16 mouse cellular contexts compared by ENCODE assay signal in the genomic region with DNA sequence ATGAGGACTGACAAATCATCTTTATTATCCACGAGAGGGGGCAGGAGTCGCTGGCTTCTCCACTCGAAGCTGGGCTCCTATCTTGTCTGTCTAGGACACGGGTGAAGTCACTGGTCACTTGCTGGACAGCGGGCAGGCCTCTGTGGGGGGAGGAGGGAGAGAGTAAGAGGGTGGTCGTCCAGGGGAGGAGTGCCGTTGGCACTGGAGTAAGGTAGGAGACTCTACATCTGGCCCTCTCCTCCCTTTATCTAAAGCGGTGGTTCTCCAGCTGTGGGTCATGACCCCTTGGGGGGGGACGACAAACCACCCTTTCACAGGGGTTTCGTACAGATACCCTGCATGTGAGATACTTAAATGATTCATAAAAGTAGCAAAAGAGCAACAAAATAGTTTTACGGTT. TPM values are rescaled to one million over a fixed set of nuclear protein-coding genes. Genes with fewer than 3 reads are reported as not detected.
"Had no signal": no experiment of that assay in that cellular context is flagged by ENCODE, and none has a peak within 500 bp of the region (broad histone marks: within the 10 kb centered on the region; RNA-seq: fewer than 3 reads in every experiment).

No protein-coding gene starts in this region.

- H3K4me2 ChIP-seq: limb, embryonic 13.5 days; lung, embryonic 14.5 days had no signal

- H3K4me3 ChIP-seq: limb, embryonic 13.5 days; midbrain, embryonic 10.5 days; myocyte had no signal

- H3K9me3 ChIP-seq: limb, embryonic 13.5 days; liver, embryonic 15.5 days; midbrain, embryonic 10.5 days had no signal

- H3K27me3 ChIP-seq: limb, embryonic 13.5 days; liver, embryonic 15.5 days had no signal

- H3K9ac ChIP-seq: limb, embryonic 13.5 days; liver, embryonic 15.5 days; lung, embryonic 14.5 days had no signal

- H3K27ac ChIP-seq: limb, embryonic 13.5 days; midbrain, embryonic 10.5 days had no signal

- DNase-seq: kidney, adult 11 months; kidney, postnatal 25 days; layer of hippocampus, adult 9-11 months; layer of hippocampus, postnatal 36 days; lung, embryonic 14.5 days; lung, postnatal 10 days; lung, postnatal 4 days; midbrain, embryonic 14.5 days; retina, postnatal 1 day; right cerebral cortex, postnatal 4 days; spleen, adult 18-20 months; thymus, postnatal 36 days had no signal

RNA-seq across cellular contexts. Expression of gene Apom, which starts 2.9 kb away (rescaled TPM):
- polyA plus RNA-seq: limb, embryonic 13.5 days had no signal
